Mouse (Mus musculus) CH12.LX (cell line): Measurements from ENCODE around the gene Agfg2. TPM values are rescaled to one million over a fixed set of nuclear protein-coding genes. Genes with fewer than 3 reads are reported as not detected.

ENCODE experiments used
- DNase-seq: peaks from one replicate; pipeline ENCODE4 v3.0.0-alpha.2; 2013; ENCODE audit errors: extremely low read depth
- H3K27ac ChIP-seq: 2 replicates; pipeline ENCODE4 v1.5.1; 2012; ENCODE audit warnings: low read depth, mild to moderate bottlenecking, control low read depth, moderate library complexity; ENCODE audit not compliant: insufficient read depth
- H3K27me3 ChIP-seq: replicated peaks from 2 replicates; pipeline ENCODE3; 2012; ENCODE audit warnings: inconsistent platforms
- H3K36me3 ChIP-seq, 2 experiments: replicated peaks in 1 of 2; 2 replicates each; pipeline versions ENCODE3 to v1.6.1; 2012; ENCODE audit warnings: inconsistent platforms in 1 of 2, low read length in 1 of 2, mild to moderate bottlenecking in 1 of 2, mixed read lengths in 1 of 2, moderate library complexity in 1 of 2; ENCODE audit not compliant: control insufficient read depth in 1 of 2, insufficient read depth in 1 of 2
- H3K4me1 ChIP-seq, 2 experiments: 2 replicates each; pipeline ENCODE4 v1.6.1; 2012; ENCODE audit warnings: inconsistent platforms in 1 of 2, moderate library complexity in 1 of 2; ENCODE audit not compliant: insufficient read depth in 2 of 2, control insufficient read depth in 1 of 2
- H3K4me2 ChIP-seq: 2 replicates; pipeline ENCODE4 v1.6.1; 2012; ENCODE audit warnings: low read depth, mild to moderate bottlenecking, control low read depth; ENCODE audit not compliant: poor library complexity, insufficient read depth, severe bottlenecking
- H3K4me3 ChIP-seq, 3 experiments: fragments of 150-350 bp in 1 of 3; sonication (generic) in 1 of 3; replicated peaks in 1 of 3; 2 replicates each; pipeline versions ENCODE3 to v1.5.1; 2011 to 2012; ENCODE audit warnings: low read depth in 2 of 3, low read length in 2 of 3, mild to moderate bottlenecking in 2 of 3, moderate library complexity in 2 of 3, control low read depth in 1 of 3, improper control_type of control experiment in 1 of 3, inconsistent platforms in 1 of 3, mixed read lengths in 1 of 3; ENCODE audit not compliant: poor library complexity in 1 of 3
- H3K79me2 ChIP-seq: replicated peaks from 2 replicates; pipeline ENCODE4 v1.6.1; 2012; ENCODE audit warnings: mild to moderate bottlenecking, moderate library complexity; ENCODE audit not compliant: control insufficient read depth, poor library complexity, insufficient read depth, severe bottlenecking; ENCODE audit errors: extremely low read depth
- H3K9ac ChIP-seq: 2 replicates; pipeline ENCODE4 v1.6.1; 2012; ENCODE audit warnings: low read depth, mild to moderate bottlenecking, control low read depth, moderate library complexity; ENCODE audit not compliant: insufficient read depth
- H3K9me3 ChIP-seq: replicated peaks from 2 replicates; pipeline ENCODE3; 2012; ENCODE audit warnings: low read length, inconsistent platforms, mixed read lengths
- CTCF ChIP-seq, 2 experiments: IDR thresholded peaks in 1 of 2; conservative IDR thresholded peaks in 1 of 2; 2 replicates each; pipeline ENCODE4 v1.5.1; 2011 to 2012; ENCODE audit warnings: low read depth in 2 of 2, low read length in 2 of 2, improper control_type of control experiment in 1 of 2, inconsistent platforms in 1 of 2, mild to moderate bottlenecking in 1 of 2, moderate library complexity in 1 of 2
- EP300 ChIP-seq: IDR thresholded peaks from 2 replicates; pipeline ENCODE4 v1.6.1; 2011; ENCODE audit warnings: low read length, improper control_type of control experiment
- HCFC1 ChIP-seq: IDR thresholded peaks from 2 replicates; pipeline ENCODE4 v1.6.1; 2012; ENCODE audit warnings: low read depth, mild to moderate bottlenecking, inconsistent platforms, low read length, improper control_type of control experiment
- JUND ChIP-seq: conservative IDR thresholded peaks from 2 replicates; pipeline ENCODE4 v1.6.1; 2011; ENCODE audit warnings: low read depth, low read length, improper control_type of control experiment
- MAX ChIP-seq: IDR thresholded peaks from 2 replicates; pipeline ENCODE4 v1.6.1; 2011; ENCODE audit warnings: low read length, improper control_type of control experiment
- MAZ ChIP-seq: IDR thresholded peaks from 2 replicates; pipeline ENCODE4 v1.6.1; 2012; ENCODE audit warnings: low read depth, mild to moderate bottlenecking, inconsistent platforms, low read length, improper control_type of control experiment, moderate library complexity
- MEF2A ChIP-seq: IDR thresholded peaks from 2 replicates; pipeline ENCODE4 v1.6.1; 2014; ENCODE audit warnings: low read depth, mild to moderate bottlenecking, inconsistent platforms, low read length, improper control_type of control experiment, borderline replicate concordance
- MXI1 ChIP-seq: IDR thresholded peaks from 2 replicates; pipeline ENCODE4 v1.6.1; 2011; ENCODE audit warnings: mild to moderate bottlenecking, low read depth, low read length, improper control_type of control experiment
- NELFE ChIP-seq: IDR thresholded peaks from 2 replicates; pipeline ENCODE4 v1.6.1; 2011; ENCODE audit warnings: low read depth, low read length, improper control_type of control experiment
- NRF1 ChIP-seq: IDR thresholded peaks from 2 replicates; pipeline ENCODE4 v1.6.1; 2014; ENCODE audit warnings: low read depth, mild to moderate bottlenecking, inconsistent platforms, low read length, improper control_type of control experiment, moderate library complexity
- POLR2AphosphoS2 ChIP-seq: IDR thresholded peaks from 2 replicates; pipeline ENCODE4 v1.6.1; 2011; ENCODE audit warnings: low read depth, low read length, improper control_type of control experiment
- RCOR1 ChIP-seq: conservative IDR thresholded peaks from 2 replicates; pipeline ENCODE4 v1.6.1; 2012; ENCODE audit warnings: low read depth, mild to moderate bottlenecking, inconsistent platforms, low read length, improper control_type of control experiment
- SIN3A ChIP-seq: IDR thresholded peaks from 2 replicates; pipeline ENCODE4 v1.6.1; 2012; ENCODE audit warnings: low read length, improper control_type of control experiment, inconsistent platforms
- TCF12 ChIP-seq: IDR thresholded peaks from 2 replicates; pipeline ENCODE4 v1.6.1; 2014; ENCODE audit warnings: low read depth, mild to moderate bottlenecking, inconsistent platforms, low read length, improper control_type of control experiment
- UBTF ChIP-seq: IDR thresholded peaks from 2 replicates; pipeline ENCODE4 v1.6.1; 2012; ENCODE audit warnings: low read depth, mild to moderate bottlenecking, inconsistent platforms, low read length, improper control_type of control experiment, moderate library complexity
- ZC3H11A ChIP-seq: IDR thresholded peaks from 2 replicates; pipeline ENCODE4 v1.6.1; 2012; ENCODE audit warnings: low read depth, mild to moderate bottlenecking, inconsistent platforms, low read length, improper control_type of control experiment
- ZMIZ1 ChIP-seq: IDR thresholded peaks from 2 replicates; pipeline ENCODE4 v1.6.1; 2012; ENCODE audit warnings: low read depth, mild to moderate bottlenecking, inconsistent platforms, low read length, improper control_type of control experiment
- ZNF384 ChIP-seq: IDR thresholded peaks from 2 replicates; pipeline ENCODE4 v1.6.1; 2012; ENCODE audit warnings: low read depth, low read length, improper control_type of control experiment, inconsistent platforms
- dilution Hi-C: fragments of 300-500 bp; cut with MboI; formaldehyde crosslinking; loops from 2 replicates; pipeline ENCODE4 v1.14.3; 2020; ENCODE audit warnings: low sequenced_read_pairs; ENCODE audit not compliant: extremely low pct_unique_long_range_greater_than_20kb, extremely low pct_ligation_motif_present
- in situ Hi-C: fragments of 300-500 bp; cut with MboI; formaldehyde crosslinking; loops from 3 replicates; pipeline ENCODE4 v1.14.3; 2019; ENCODE audit warnings: low sequenced_read_pairs, low pct_ligation_motif_present, low pct_unique_long_range_greater_than_20kb, mixed read lengths
- polyA plus RNA-seq: library from polyadenylated mRNA; unstranded; fragments of >175 nt; gene quantifications from 2 replicates; pipeline ENCODE4 v1.2.1, GENCODE M21; 2012; ENCODE audit warnings: low read depth; ENCODE audit not compliant: insufficient read length
- total RNA-seq, 2 experiments: library from RNA; depleted of rRNA; stranded (reverse); fragments of 300-350 nt in 1 of 2; fragments of >200 nt in 1 of 2; gene quantifications; 2 replicates each; pipeline ENCODE4 v1.2.3; 2012 to 2014

The Agfg2 gene
- total and polyA plus RNA-seq, 3 experiments, result 8.7 to 16.7 (median 13.4) TPM

DNA sequence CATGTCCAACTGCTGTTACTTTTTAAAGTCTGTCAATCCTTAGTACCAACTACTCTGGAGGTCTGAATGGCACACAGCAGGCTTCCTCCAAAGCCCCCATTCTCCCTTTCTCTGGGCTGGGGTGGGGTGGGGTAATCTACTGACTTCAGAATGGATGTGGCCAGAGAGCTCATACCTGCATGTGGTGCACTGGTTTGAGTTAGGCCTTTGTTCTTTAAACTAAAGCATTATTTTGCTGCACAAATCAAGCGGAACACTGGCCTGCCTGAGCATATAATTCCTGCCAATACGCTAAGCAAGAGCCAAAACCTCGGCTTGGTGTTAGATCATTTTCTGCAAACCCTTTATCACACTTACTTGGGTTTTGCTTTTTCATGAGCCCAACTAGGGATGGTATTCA lies 10.3 kb upstream of the Agfg2 start:
- dilution Hi-C loops (no loop called here), in situ Hi-C loops (no loop called here)
- TF ChIP-seq ZC3H11A (no peak), ZMIZ1 (no peak)
- no peak for DNase-seq
- no peaks in the 10 kb centered on the region for H3K9me3 ChIP-seq
- peaks cover 4 to 22% of the 10 kb centered on the region in 2 experiments; a peak in 3 of 4 replicates for H3K4me1 ChIP-seq
- no peak overlapping the region for H3K27ac ChIP-seq
- no peaks in the 10 kb centered on the region for H3K27me3 ChIP-seq
- H3K9ac ChIP-seq, result no peak overlapping the region
- H3K4me3 ChIP-seq, result no peak overlapping the region
- H3K36me3 ChIP-seq, result no peaks in the 10 kb centered on the region
- H3K4me2 ChIP-seq, result no peak overlapping the region
- no peaks in the 10 kb centered on the region for H3K79me2 ChIP-seq

DNA sequence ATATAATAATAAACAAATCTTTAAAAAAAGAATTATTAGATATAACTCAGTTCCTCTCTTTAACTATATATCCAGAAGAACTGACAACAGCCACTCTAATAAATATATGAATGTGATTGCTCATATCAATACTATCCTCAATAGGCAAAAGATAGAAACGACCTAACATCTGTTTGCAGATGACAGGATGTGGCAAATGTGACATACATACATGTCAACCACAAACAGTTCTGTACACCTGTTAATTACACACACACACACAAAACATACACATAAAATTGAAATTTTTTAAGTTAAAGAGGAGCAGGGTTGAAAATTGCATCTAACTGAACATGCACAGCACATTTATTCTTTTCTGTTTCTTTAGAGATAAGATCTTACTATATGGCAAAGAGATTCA lies 7.4 kb upstream of the Agfg2 start:
- no peak overlapping the region for H3K9ac ChIP-seq
- peaks cover 0 to 11% of the 10 kb centered on the region in 2 experiments; a peak in 2 of 4 replicates for H3K4me1 ChIP-seq
- H3K36me3 ChIP-seq, result no peaks in the 10 kb centered on the region
- no peak overlapping the region for H3K4me3 ChIP-seq
- H3K9me3 ChIP-seq, result no peaks in the 10 kb centered on the region
- dilution Hi-C loops, result no loop called here
- DNase-seq, result no peak
- no peaks in the 10 kb centered on the region for H3K27me3 ChIP-seq
- H3K79me2 ChIP-seq, result no peaks in the 10 kb centered on the region
- TF ChIP-seq MAZ (no peak), NRF1 (no peak), TCF12 (no peak), MXI1 (no peak), MEF2A (no peak), MAX (no peak), JUND (no peak), NELFE (no peak), POLR2AphosphoS2 (no peak)
- TF ChIP-seq, all 38 proteins: peak for 0
- in situ Hi-C loops, result no loop called here
- Histone ChIP-seq H3K4me2 (no peak overlapping the region), H3K27ac (no peak overlapping the region)

DNA sequence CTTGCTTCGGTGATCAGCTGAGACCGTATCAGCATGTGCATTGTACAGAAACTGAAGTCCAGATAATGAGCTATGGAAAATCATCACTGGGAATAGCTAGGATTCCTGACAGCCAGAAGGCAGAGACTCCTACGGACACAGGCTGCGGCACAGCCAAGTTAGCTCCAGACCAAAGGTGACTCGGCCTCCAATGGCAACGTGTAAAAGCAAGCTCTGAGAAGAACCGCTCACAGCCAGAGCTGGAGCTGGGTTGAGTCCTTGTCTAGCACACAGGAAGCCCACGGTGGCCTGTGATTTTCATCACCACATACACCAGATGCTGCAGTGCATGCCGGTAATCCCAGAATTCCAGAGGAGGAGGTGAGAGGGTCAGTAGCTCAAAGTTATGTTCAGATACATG lies 6.0 kb upstream of the Agfg2 start:
- Histone ChIP-seq H3K36me3 (no peaks in the 10 kb centered on the region), H3K79me2 (no peaks in the 10 kb centered on the region), H3K27me3 (no peaks in the 10 kb centered on the region), H3K4me2 (no peak overlapping the region), H3K4me3 (no peak overlapping the region), H3K27ac (no peak overlapping the region), H3K9ac (no peak overlapping the region), H3K9me3 (no peaks in the 10 kb centered on the region), H3K4me1 (peaks cover 0 to 7% of the 10 kb centered on the region in 2 experiments; a peak in 1 of 4 replicates)
- dilution Hi-C loops, result no loop called here
- no peak for DNase-seq
- in situ Hi-C loops, result no loop called here
- no peak for TF ChIP-seq EP300
- no peak for TF ChIP-seq UBTF
- TF ChIP-seq HCFC1, result no peak
- no peak for TF ChIP-seq RCOR1
- no peak for TF ChIP-seq ZNF384
- TF ChIP-seq SIN3A, result no peak
- TF ChIP-seq JUND, result no peak
- TF ChIP-seq CTCF (conservative IDR thresholded peaks at IDR 0.05 in 1 of 2, IDR thresholded peaks at IDR 0.05 in 1 of 2; ENCODE audit: low read depth in 2 of 2, low read length in 2 of 2), result no peak
